Mouse (Mus musculus) lung, postnatal 25 days (tissue): ENCODE data around the gene Hist2h2be.
"Not testable (repeated sequence)": the region's sequence is repeated elsewhere in the genome, so short reads cannot be mapped to it uniquely, and the experiment has no call there.

Experiments used
- DNase-seq: peaks from one replicate; pipeline ENCODE4 v3.0.0; 2022; ENCODE audit warnings: low spot score

The Hist2h2be gene

GRCm38 (mm10) chr3:96220765-96221639 lies at the start of gene Hist2h2be, which contains the start of gene Hist2h2ac:
Gene Hist2h2be (plus strand): TSS chr3:96221119.
Gene Hist2h2ac (minus strand): TSS chr3:96220880.
- DNase-seq = peak; percentile 96

DNA sequence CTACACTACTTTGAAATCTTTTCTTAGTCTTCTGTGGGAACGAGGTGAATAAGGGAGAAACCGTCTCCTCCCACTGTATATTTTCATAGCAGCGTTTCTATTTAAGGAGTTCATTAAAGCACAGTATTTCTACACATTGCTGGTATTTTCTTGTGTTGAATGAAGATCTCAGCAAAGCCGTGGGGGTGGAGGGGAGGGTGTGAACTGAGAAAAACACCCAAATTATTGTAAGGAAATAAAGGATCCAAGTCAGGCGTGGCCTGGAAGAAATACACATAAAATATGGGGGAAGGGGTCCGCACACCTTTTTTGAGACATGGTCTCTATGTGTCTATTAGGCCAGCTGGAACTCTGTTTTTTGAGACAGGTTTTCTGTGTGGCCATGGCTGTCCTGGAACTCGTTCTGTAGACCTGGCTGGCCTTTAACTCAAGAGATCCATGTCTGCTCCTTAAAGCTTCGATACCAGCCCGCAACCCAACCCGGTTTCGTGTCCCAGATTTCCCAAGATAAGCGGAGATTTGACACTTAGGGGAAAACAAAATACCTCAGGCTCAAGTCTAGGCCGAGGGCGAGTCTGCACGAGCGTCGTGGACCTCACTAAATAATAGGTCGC lies 49.2 kb upstream of the Hist2h2be start:
- DNase-seq = no peak

GRCm38 (mm10) chr3:96172197-96173178 lies 48.4 kb upstream of the Hist2h2be start, which contains the start of gene Sf3b4:
Gene Sf3b4 (plus strand): TSS chr3:96172332.
- peak; percentile 85 for DNase-seq

GRCm38 (mm10) chr3:96173185-96173584 lies 47.7 kb upstream of the Hist2h2be start:
- DNase-seq = no peak

DNA sequence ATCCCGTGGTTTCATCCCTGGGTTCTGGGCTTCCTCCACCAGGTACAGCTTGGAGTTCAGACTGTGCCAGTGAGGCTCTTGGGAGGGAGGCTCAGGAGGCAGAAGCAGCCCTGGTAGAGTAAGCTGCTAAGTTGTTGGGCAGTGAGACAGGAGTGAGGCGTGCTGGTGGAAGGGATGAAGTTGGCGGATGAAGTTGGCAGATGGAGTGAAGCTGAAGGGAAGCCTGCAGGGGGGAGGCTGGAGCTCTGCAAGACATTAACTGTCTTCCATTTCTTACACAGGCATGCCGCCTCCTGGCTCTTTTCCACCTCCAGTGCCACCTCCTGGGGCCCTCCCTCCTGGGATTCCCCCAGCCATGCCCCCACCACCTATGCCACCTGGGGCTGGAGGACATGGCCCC lies 46.9 kb upstream of the Hist2h2be start:
- DNase-seq = not testable (repeated sequence)

GRCm38 (mm10) chr3:96175251-96175650 lies 45.7 kb upstream of the Hist2h2be start:
- DNase-seq = no peak

DNA sequence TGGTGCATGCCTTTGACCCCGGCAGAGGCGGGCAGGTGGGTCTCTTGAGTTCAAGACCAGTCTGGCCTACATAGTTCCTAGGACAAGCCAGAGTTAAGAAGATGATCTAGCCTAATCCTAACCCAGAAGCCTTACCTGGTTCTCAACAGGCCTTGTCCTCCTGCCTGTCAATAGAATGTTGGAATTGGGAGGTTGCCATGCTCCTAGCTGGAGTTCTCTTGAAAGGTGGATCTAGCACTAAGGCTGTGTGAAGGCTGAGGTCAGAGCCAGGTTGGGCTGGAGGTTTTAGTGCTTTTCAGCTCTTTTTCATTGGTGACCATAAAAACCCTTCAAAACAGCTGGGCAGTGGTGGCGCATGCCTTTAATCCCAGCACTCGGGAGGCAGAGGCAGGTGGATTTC lies 42.5 kb upstream of the Hist2h2be start:
- DNase-seq = no peak

- DNase-seq = no peak
Observed at GRCm38 (mm10) chr3:96178902-96179301, 42.0 kb upstream of the Hist2h2be start.

- peak; percentile 59 for DNase-seq
Observed at GRCm38 (mm10) chr3:96179531-96179930, 41.4 kb upstream of the Hist2h2be start.

DNA sequence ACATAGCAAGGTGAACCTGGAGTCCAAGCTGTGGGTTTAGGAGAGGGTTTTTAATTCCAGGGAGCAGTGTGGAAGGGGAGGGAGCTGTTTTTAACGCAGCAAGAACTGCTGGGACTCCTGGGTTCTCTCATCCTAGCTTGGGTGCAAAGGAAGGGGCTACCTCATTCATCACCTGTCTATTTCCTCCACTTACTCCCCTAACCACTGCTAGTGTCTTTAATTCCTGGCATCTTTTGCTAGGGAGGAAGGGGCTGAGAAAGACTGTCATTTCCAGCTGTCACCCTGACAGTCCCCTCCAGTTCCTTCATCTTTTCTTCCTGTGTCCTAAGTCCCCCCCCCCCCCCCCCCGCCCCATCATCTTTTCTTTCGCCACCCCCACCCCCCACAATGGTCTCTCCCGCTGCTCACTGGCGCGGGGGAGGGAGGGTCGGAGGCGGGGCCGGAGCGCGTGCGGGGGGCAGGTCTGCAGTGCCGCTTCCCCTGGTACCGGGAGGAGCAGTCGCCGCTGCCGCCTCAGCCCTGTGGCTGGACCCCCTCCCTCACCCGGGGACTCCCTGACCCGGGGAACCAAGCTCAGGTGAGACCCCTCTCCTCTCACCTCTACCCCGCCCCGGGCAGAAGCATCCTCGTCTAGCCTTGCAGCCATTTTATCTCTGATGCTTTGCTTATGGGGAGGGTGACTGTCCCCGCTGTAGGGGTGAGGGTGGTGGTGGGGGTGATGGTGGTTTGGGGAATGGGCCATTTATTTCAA lies 40.0 kb upstream of the Hist2h2be start, which contains the start of gene Sv2a:
Gene Sv2a (plus strand): TSS at position 425 of the 751 bp plus-strand sequence.
- DNase-seq = no peak

- no peak for DNase-seq
Observed at GRCm38 (mm10) chr3:96181510-96182381, 39.2 kb upstream of the Hist2h2be start.

- DNase-seq = no peak
Observed at GRCm38 (mm10) chr3:96182382-96182776, 38.5 kb upstream of the Hist2h2be start.

- no peak for DNase-seq
Observed at GRCm38 (mm10) chr3:96192977-96193376, 27.9 kb upstream of the Hist2h2be start.

GRCm38 (mm10) chr3:96194966-96195365 lies 26.0 kb upstream of the Hist2h2be start:
- DNase-seq = no peak

GRCm38 (mm10) chr3:96195616-96196313 lies 25.2 kb upstream of the Hist2h2be start:
- no peak for DNase-seq

DNA sequence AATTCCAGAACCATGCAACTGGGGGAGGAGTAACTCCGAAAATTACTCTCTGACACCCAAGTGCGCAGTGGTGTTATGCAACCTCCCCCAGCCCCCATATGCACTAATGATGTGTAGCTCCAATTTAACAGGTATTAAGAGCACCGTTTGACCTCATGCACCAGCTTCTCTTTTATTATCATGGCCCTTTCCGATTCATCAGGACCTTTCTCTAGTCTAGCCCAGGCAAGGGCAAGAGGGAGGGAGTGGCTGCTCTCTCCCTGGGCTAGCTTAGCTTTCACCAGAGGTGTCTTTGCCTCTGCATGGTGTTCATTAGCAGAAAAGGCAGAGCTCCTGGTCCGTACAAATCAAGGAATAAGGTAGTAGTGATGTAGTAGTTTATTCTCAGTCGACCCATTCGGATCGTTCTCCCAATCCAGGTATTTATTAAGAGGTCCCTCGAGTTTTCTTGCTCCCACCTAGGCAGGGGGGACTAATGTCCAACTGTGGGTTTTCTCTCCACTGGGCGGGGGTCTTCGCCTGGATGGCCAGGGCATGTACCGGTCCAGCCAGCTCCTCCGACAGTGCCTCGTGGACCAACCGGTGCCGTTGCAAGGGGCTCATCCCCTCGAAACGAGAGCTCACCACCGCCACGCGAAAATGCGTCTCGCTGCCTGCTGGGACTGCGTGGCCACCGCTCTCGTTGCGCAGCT lies 24.3 kb upstream of the Hist2h2be start:
- no peak for DNase-seq

DNA sequence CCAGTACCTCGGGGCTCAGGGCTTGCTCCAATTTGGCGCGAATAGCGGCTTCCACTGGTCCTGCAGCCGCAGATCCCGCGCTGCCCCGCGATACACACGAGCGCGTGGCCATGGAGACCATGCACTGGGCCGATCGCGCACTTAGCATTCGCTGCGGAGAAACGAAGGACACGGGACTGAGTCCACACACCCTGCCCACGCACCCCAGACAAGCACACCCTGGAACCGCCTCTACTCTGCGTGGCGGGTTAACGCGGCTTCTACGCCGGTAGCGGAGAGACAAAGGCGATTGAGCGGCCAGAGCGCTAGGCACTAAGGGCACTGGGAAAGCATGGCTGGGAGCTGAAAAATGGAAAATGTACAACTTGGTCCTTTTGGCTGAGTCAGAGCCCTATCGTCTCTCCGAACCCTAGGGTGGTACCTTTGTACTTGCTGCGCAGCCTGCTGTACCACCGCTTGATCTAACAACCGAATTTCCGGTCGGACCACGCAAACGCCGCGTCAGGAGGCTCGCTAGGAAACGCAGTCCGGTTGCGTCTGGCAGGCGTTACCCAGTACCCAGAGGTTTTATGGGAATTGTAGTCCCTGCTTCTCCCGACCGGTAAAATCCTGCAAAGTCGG lies 23.7 kb upstream of the Hist2h2be start:
- peak; percentile 95 for DNase-seq

DNA sequence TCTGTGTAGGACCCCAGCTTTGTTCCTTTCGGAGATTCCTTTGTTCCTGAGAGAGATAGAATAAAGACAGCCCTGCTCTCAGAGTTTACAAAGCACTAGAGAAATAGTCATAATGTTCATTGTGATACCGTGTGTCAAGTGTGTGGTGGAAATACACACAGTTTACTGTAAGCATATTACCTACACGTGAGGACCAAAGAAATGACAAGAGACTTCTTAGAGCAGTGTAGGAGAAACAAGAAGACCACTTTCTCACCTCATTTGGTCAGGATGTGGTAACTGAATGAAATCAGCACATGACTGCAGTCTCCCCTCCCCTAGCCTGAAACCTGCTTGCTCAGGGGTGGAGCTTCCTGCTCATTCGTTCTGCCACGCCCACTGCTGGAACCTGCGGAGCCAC lies 22.7 kb upstream of the Hist2h2be start:
- DNase-seq = peak; percentile 50
